Mouse (Mus musculus) heart, embryonic 15.5 days (tissue): ENCODE data around the gene Srbd1. TPM values are rescaled to one million over a fixed set of nuclear protein-coding genes. Genes with fewer than 3 reads are reported as not detected.
A peak's percentile ranks its signal among the peaks of the same experiment; 100 is the strongest.

ENCODE experiments used
- ATAC-seq: fragments of 200-750 bp; cut with Nextera tagmentation; replicated peaks from 2 replicates; pipeline ENCODE4 v1.8.0; 2017; ENCODE audit warnings: low read depth, moderate TSS enrichment; ENCODE audit not compliant: insufficient number of reproducible peaks, insufficient read depth, low FRiP score
- H3K27ac ChIP-seq: fragments of 300-500 bp; sonication (generic); 2 replicates; pipeline ENCODE4 v1.5.1; 2015; ENCODE audit warnings: mild to moderate bottlenecking, inconsistent platforms
- H3K27me3 ChIP-seq: fragments of 300-500 bp; sonication (generic); 2 replicates; pipeline ENCODE4 v1.6.1; 2015; ENCODE audit warnings: inconsistent platforms
- H3K36me3 ChIP-seq: fragments of 300-500 bp; sonication (generic); 2 replicates; pipeline ENCODE4 v1.6.1; 2015; ENCODE audit warnings: mild to moderate bottlenecking, inconsistent platforms
- H3K4me1 ChIP-seq: fragments of 300-500 bp; sonication (generic); replicated peaks from 2 replicates; pipeline ENCODE4 v1.6.1; 2015; ENCODE audit warnings: inconsistent platforms
- H3K4me2 ChIP-seq: fragments of 300-500 bp; sonication (generic); 2 replicates; pipeline ENCODE4 v1.6.1; 2015; ENCODE audit warnings: inconsistent platforms, mild to moderate bottlenecking, moderate library complexity
- H3K4me3 ChIP-seq: fragments of 300-500 bp; sonication (generic); 2 replicates; pipeline ENCODE4 v1.5.1; 2015; ENCODE audit warnings: mild to moderate bottlenecking, inconsistent platforms
- H3K9ac ChIP-seq: fragments of 300-500 bp; sonication (generic); 2 replicates; pipeline ENCODE4 v1.6.1; 2015; ENCODE audit warnings: mild to moderate bottlenecking, inconsistent platforms
- H3K9me3 ChIP-seq: fragments of 300-500 bp; sonication (generic); replicated peaks from 2 replicates; pipeline ENCODE4 v1.6.1; 2016; ENCODE audit warnings: inconsistent platforms
- WGBS: fragments of 180-500 bp; shearing (Covaris S2); methylation state at CpG from one replicate; pipeline ENCODE4 v1.1.7; 2015; ENCODE audit warnings: mixed read lengths; 5-methylcytosine and 5-hydroxymethylcytosine counted together
- polyA plus RNA-seq: library from polyadenylated mRNA; unstranded; fragments of >200 nt; fragmentation: Nextera tagmentation; extraction: Ambion mirVana; gene quantifications from 2 replicates; pipeline ENCODE4 v1.2.1, GENCODE M21; 2015

Gene Srbd1
- polyA plus RNA-seq, 1 experiment from 2014 or later = 9.5 TPM

DNA sequence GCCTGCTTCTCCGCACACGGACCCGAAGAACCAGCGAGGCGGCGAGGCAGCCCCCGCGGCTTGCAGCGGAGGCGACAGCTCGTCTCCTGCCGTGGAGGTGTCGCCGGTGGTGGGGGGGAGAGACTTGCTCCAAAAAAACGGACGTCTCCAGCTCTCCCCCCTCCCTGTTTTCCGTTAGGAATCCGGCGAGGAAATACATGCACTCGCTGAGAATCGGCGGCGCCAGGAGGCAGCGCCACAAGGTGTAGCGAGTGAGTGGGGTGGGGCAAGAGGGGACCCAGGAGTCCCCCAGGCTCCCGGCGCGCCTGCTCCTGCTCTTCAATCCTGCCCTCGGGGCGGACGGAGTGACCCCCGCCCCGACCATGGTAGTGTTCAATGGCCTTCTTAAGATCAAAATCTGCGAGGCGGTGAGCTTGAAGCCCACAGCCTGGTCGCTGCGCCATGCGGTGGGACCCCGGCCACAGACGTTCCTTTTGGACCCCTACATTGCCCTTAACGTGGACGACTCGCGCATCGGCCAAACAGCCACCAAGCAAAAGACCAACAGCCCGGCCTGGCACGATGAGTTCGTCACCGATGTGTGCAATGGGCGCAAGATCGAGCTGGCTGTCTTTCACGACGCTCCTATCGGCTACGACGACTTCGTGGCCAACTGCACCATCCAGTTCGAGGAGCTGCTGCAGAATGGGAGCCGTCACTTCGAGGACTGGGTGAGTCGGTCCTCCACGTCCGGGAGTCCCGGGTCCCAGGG is 23.4 kb upstream of the Srbd1 start:
- H3K9ac ChIP-seq = peak overlapping the region; percentile 94
- peaks cover 38% of the 10 kb centered on the region for H3K4me1 ChIP-seq
- peak; percentile 2; the same call in 1 of the 2 replicates for ATAC-seq
- peak overlapping the region; percentile 80 for H3K4me2 ChIP-seq
- H3K36me3 ChIP-seq = peaks cover 5% of the 10 kb centered on the region; the same call in 1 of the 2 replicates
- no peaks in the 10 kb centered on the region for H3K27me3 ChIP-seq
- no peaks in the 10 kb centered on the region for H3K9me3 ChIP-seq
- under 1% methylated on average over 60 of the region's 64 CpGs for WGBS
- H3K4me3 ChIP-seq = peak overlapping the region; percentile 85
- H3K27ac ChIP-seq = peak overlapping the region; percentile 99

DNA sequence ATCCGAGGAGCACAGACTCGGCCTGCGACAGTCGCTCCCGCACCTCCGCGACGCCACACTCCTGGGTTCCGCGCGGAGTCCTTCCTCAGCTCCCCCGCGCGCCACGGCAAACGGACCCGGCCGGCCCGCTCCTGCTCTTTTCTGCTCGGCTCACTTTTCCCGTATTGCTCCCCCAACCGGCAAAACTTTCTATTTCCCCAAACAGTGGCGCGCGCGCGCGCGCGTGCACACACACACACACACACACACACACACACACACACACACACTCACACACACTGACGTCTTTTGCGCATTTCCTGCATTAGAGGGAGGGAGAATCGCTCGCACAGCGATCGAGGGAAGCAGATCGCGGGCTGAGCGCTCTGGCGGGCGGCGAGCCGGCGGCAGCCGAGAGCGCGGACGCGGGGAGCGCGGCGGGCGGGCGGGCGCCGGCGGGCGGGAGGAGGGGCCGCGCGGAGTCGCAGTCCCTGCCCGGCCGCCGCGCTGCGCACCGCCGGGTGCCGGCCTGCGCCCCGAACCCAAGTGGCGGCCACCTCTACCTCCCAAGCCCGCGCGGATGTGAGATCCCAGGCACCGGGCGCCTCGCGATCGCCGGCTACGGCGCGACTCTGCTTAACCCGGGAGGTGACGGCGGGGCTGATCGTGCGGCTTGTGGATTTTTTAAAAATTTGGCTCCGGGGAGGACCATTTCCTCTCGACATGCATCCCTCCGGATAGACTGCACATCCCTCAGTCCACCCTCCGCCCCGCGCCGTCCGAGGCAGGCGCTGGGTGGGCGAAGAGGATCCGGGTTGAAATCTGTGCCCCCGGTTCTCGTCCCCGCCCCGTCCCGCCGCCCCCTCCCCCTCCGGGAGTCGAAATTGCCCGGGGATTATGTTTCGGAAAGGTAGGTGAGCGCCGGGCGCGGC is 22.6 kb upstream of the Srbd1 start, which contains the start of gene Prkce:
TSS of gene Prkce (plus strand) at position 466 of the 911 bp plus-strand sequence.
- peaks cover 38% of the 10 kb centered on the region for H3K4me1 ChIP-seq
- no peaks in the 10 kb centered on the region for H3K9me3 ChIP-seq
- H3K27ac ChIP-seq = peak within 1 kb of the TSS; percentile 99
- peak within 1 kb of the TSS; percentile 94 for H3K9ac ChIP-seq
- peak within 1 kb of the TSS; percentile 80 for H3K4me2 ChIP-seq
- peak within 1 kb of the TSS; percentile 85 for H3K4me3 ChIP-seq
- peak; percentile 67 for ATAC-seq
- H3K27me3 ChIP-seq = no peaks in the 10 kb centered on the region
- WGBS = under 1% methylated on average over 109 of the region's 115 CpGs
- no peaks in the 10 kb centered on the region for H3K36me3 ChIP-seq

DNA sequence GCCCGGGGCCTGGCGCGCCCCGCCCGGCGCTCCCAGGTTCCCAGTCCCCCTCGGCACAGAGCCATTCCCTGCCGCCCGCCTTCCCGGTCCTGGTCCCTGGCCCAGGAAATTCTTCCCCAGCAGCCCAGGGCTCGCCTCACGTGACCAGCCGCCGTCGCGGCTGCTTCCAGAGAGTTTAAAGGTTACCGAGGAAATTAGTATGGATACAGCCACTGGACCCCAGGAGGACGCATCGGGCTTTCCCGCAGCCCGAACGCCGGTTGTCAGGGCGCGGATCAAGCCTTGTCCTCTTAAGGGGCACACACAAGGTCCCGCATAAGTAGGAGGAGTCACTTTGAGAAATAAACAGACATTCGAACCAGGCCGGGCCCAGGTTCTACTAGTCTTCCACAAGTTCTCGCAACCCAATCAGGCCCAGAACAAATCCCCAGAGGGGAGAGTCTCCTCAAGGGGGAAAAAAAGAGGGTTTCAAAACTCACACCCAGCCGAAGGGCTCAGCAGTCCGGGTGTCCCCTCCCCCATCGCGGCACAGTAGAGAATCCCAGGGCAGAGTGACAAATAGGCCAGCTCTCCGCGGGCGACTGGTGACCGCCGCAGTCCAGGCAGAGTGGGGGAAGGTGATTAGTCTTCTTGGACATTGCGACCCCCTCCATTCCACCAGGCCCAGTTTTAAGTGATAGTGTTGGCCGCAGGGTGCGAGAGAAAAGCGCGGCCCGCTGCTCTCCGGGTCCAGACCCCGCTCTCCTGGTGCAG is 21.8 kb upstream of the Srbd1 start:
- peak overlapping the region; percentile 80 for H3K4me2 ChIP-seq
- WGBS = under 1% methylated on average over 46 of the region's 46 CpGs
- H3K36me3 ChIP-seq = no peaks in the 10 kb centered on the region
- H3K9ac ChIP-seq = peak overlapping the region; percentile 94
- peaks cover 39% of the 10 kb centered on the region for H3K4me1 ChIP-seq
- H3K27ac ChIP-seq = peak overlapping the region; percentile 99
- ATAC-seq = peak; percentile 64
- H3K9me3 ChIP-seq = no peaks in the 10 kb centered on the region
- no peaks in the 10 kb centered on the region for H3K27me3 ChIP-seq
- peak overlapping the region; percentile 85 for H3K4me3 ChIP-seq

DNA sequence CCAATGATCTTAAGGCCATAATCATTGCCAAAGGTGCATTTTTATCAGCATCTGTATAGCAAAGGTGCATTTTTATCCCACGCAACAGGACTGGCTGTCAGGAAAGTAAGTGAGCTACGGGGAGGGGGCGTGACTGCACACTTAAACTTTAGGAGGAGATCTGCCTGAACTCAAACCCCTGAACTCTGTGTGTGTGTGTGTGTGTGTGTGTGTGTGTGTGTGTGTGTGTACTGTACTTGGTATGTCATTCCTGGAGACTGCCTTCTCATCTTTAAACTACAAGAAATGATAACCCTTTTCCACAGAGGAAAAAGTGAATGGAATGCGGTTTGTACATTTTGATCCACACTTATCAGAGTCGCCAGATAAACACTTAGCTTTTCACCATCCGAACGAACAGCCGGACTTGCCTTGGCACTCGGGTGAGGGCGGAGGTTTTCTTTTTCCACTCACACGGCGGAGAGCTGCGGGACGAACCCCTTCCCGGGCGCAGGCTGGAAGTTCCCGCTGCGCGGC is 21.1 kb upstream of the Srbd1 start:
- 2% methylated on average over 19 of the region's 19 CpGs for WGBS

DNA sequence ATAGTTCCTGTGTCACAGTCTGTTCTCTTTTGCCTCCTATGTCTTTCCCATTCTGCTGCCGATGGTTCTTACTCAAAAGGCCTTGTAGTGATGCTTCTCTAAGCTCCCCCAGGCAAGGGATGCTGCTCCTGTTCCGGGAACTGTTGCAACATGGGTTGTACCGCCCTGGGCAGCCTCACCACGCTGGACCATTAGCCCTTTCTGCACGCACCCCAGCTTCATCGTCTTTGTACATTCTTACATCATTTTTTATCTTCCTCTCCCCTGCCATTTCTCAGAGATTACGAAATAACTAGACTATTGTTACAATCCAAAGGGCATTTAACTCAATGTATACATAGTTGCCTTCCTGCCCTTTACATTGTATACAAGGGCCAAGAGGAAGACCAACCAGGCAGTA is 19.4 kb upstream of the Srbd1 start:
- no peaks in the 10 kb centered on the region for H3K36me3 ChIP-seq
- H3K27me3 ChIP-seq = no peaks in the 10 kb centered on the region
- no peak overlapping the region for H3K9ac ChIP-seq
- no peak overlapping the region for H3K27ac ChIP-seq
- H3K4me1 ChIP-seq = peaks cover 23% of the 10 kb centered on the region
- ATAC-seq = no peak
- no peaks in the 10 kb centered on the region for H3K9me3 ChIP-seq
- no peak overlapping the region for H3K4me2 ChIP-seq
- H3K4me3 ChIP-seq = no peak overlapping the region
- 74% methylated on average over 7 of the region's 7 CpGs for WGBS

More for the DNA sequence above, 21.1 kb upstream of the Srbd1 start:
- Histone ChIP-seq H3K27me3 (no peaks in the 10 kb centered on the region), H3K4me3 (peak overlapping the region; percentile 85), H3K9me3 (no peaks in the 10 kb centered on the region), H3K4me1 (peaks cover 40% of the 10 kb centered on the region), H3K4me2 (peak overlapping the region; percentile 80), H3K27ac (peak overlapping the region; percentile 99), H3K36me3 (no peaks in the 10 kb centered on the region), H3K9ac (peak overlapping the region; percentile 94)
- ATAC-seq = no peak

DNA sequence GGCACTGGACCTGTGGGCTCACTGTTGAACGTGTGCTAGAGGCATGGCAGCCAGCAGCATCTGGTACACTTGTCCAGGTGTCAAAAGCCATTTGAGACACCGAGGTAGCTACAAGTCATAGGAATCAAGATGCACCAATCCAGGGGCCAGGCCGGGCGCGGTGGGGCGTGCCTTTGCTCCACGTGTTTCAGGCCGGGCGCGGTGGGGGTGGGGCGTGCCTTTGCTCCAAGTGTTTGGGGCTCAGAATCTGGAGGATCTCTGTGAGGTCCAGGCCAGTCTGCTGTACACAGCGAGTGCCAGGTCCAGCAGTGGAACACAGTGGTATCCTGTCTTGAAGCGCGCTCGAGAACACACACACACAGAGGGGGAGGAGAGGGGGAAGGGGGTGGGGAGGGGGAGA is 17.7 kb upstream of the Srbd1 start:
- H3K4me3 ChIP-seq = no peak overlapping the region
- no peak for ATAC-seq
- no peak overlapping the region for H3K9ac ChIP-seq
- no peak overlapping the region for H3K4me2 ChIP-seq
- peaks cover 15% of the 10 kb centered on the region for H3K4me1 ChIP-seq
- no peaks in the 10 kb centered on the region for H3K36me3 ChIP-seq
- no peak overlapping the region for H3K27ac ChIP-seq
- no peaks in the 10 kb centered on the region for H3K27me3 ChIP-seq
- H3K9me3 ChIP-seq = no peaks in the 10 kb centered on the region
- WGBS = 67% methylated on average over 15 of the region's 15 CpGs

DNA sequence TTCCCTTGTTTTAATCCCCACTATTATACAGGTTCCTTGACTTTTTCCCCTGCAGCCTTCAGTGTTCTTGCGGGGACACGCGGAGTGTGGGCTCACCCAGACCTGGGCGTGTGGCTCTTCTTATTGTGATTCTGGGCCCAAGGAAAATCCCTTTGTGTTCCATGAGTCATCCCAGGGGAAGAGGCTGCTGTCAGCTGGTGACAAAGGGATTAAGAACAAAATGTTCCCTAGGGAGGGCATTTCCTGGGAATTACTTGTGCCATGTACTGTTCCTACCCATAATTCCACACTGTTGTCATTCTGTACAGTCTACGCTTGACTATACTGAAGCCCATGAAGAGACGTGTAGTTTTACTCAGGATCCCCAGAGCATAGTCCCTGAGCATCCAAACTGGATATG is 12.0 kb upstream of the Srbd1 start:
- ATAC-seq = no peak
- no peak overlapping the region for H3K27ac ChIP-seq
- H3K36me3 ChIP-seq = no peaks in the 10 kb centered on the region
- H3K9ac ChIP-seq = no peak overlapping the region
- no peaks in the 10 kb centered on the region for H3K27me3 ChIP-seq
- 79% methylated on average over 6 of the region's 6 CpGs for WGBS
- no peak overlapping the region for H3K4me2 ChIP-seq
- H3K9me3 ChIP-seq = no peaks in the 10 kb centered on the region
- H3K4me1 ChIP-seq = peaks cover 9% of the 10 kb centered on the region
- H3K4me3 ChIP-seq = no peak overlapping the region

DNA sequence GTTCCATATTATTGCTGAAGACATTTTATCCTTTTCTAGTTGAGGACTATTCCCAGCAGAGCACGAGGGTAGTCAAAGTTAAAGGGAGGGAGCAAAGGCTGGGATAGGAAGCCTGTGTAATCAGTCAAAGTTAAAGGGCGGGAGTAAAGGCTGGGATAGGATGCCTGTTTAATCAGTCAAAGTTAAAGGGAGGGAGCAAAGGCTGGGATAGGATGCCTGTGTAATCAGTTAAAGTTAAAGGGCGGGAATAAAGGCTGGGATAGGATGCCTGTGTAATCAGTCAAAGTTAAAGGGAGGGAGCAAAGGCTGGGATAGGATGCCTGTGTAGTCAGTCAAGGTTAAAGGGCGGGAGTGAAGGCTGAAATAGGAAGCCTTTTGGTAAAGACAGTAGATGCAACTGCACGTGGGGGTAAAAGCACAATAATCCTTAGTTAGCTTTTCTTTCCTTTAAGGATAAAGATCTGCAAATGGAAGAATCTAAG is 5.9 kb upstream of the Srbd1 start:
- Histone ChIP-seq H3K27me3 (no peaks in the 10 kb centered on the region), H3K27ac (no peak overlapping the region), H3K36me3 (no peaks in the 10 kb centered on the region), H3K9ac (no peak overlapping the region), H3K4me3 (no peak overlapping the region), H3K9me3 (no peaks in the 10 kb centered on the region), H3K4me1 (peaks cover 8% of the 10 kb centered on the region; the same call in 1 of the 2 replicates), H3K4me2 (peak overlapping the region; percentile 39; the same call in 1 of the 2 replicates)
- 15% methylated on average over 5 of the region's 5 CpGs for WGBS
- ATAC-seq = peak; percentile 91

DNA sequence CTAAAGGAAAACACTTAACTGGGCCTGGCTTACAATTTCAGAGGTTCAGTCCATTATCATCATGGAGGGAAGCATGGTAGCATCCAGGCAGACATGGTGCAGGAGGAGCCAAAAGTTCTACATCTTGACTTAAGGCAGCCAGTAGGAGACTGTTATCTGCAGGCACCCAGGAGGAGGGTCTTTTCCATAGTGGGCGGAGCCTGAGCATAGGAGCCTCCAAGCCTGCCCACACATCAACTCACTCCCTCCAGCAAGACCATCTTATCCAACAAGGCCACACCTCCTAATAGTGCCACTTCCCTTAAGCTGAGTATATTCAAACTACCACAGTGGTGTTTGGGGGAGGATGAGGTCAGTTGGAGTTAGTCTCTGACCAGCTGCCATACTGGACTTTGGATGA is 4.8 kb upstream of the Srbd1 start:
- Histone ChIP-seq H3K27ac (no peak overlapping the region), H3K36me3 (no peaks in the 10 kb centered on the region), H3K4me3 (no peak overlapping the region), H3K27me3 (no peaks in the 10 kb centered on the region), H3K4me2 (no peak overlapping the region), H3K9ac (no peak overlapping the region), H3K9me3 (no peaks in the 10 kb centered on the region), H3K4me1 (peaks cover 13% of the 10 kb centered on the region; the same call in 1 of the 2 replicates)
- WGBS = 92% methylated on average over 1 of the region's 1 CpGs
- ATAC-seq = no peak

DNA sequence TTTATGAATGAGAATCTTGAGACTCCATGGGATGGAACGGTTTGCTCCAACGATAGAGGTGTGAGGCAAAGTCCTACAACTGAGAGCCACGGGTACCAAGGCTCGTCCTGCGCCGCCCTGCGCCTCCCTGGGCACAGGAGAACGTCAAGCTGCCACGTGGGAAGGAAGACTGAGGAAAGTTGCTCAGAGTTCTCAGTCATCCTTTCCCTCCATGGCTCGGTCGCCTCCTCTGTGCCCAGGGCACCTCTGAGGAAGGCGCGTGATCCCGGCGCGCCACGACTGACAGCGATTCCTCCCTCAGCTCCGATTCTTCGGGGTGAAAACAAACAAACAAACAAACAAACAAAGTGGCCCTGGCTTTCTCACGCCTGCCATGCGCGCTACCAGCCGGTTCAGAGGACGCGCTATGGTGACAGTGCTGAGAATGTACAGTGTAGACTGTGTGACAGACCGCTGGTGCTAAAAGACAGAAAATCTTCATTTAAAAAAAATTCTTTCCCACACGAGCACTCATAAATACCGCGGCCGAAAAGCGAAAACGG is 367 bp downstream of the Srbd1 start:
- peak; percentile 69 for ATAC-seq
- Histone ChIP-seq H3K27ac (peak overlapping the region; percentile 49), H3K9me3 (no peaks in the 10 kb centered on the region), H3K4me2 (peak overlapping the region; percentile 93), H3K4me3 (peak overlapping the region; percentile 86), H3K27me3 (no peaks in the 10 kb centered on the region), H3K9ac (peak overlapping the region; percentile 71), H3K4me1 (peaks cover 15% of the 10 kb centered on the region), H3K36me3 (no peaks in the 10 kb centered on the region)
- WGBS = under 1% methylated on average over 33 of the region's 33 CpGs
